Mouse (Mus musculus) limb, embryonic 15.5 days (tissue): Measurements from ENCODE around the gene Dlg2. TPM values are rescaled to one million over a fixed set of nuclear protein-coding genes. Genes with fewer than 3 reads are reported as not detected.

Source experiments
- ATAC-seq: fragments of 200-750 bp; cut with Nextera tagmentation; 2 replicates; pipeline ENCODE4 v1.8.0; 2017; ENCODE audit warnings: low read depth, moderate TSS enrichment; ENCODE audit not compliant: insufficient number of reproducible peaks, low FRiP score, low TSS enrichment
- H3K27ac ChIP-seq: fragments of 300-500 bp; sonication (generic); 2 replicates; pipeline ENCODE4 v1.5.1; 2015; ENCODE audit warnings: moderate library complexity, mild to moderate bottlenecking, inconsistent platforms
- H3K27me3 ChIP-seq: fragments of 300-500 bp; sonication (generic); 2 replicates; pipeline ENCODE4 v1.6.1; 2015; ENCODE audit warnings: inconsistent platforms
- H3K36me3 ChIP-seq: fragments of 300-500 bp; sonication (generic); 2 replicates; pipeline ENCODE4 v1.6.1; 2015; ENCODE audit warnings: inconsistent platforms
- H3K4me1 ChIP-seq: fragments of 300-500 bp; sonication (generic); 2 replicates; pipeline ENCODE4 v1.6.1; 2015; ENCODE audit warnings: inconsistent platforms
- H3K4me2 ChIP-seq: fragments of 300-500 bp; sonication (generic); 2 replicates; pipeline ENCODE4 v1.6.1; 2015; ENCODE audit warnings: mild to moderate bottlenecking, inconsistent platforms
- H3K4me3 ChIP-seq: fragments of 300-500 bp; sonication (generic); 2 replicates; pipeline ENCODE4 v1.5.1; 2015; ENCODE audit warnings: mild to moderate bottlenecking, inconsistent platforms
- H3K9ac ChIP-seq: fragments of 300-500 bp; sonication (generic); 2 replicates; pipeline ENCODE4 v1.6.1; 2015; ENCODE audit warnings: inconsistent platforms
- H3K9me3 ChIP-seq: fragments of 300-500 bp; sonication (generic); 2 replicates; pipeline ENCODE4 v1.6.1; 2016; ENCODE audit warnings: inconsistent platforms
- WGBS: fragments of 180-500 bp; shearing (Covaris S2); methylation state at CpG from one replicate; pipeline ENCODE4 v1.1.7; 2015; 5-methylcytosine and 5-hydroxymethylcytosine counted together
- polyA plus RNA-seq: library from polyadenylated mRNA; unstranded; fragments of >200 nt; fragmentation: Nextera tagmentation; extraction: Ambion mirVana; gene quantifications from 2 replicates; pipeline ENCODE4 v1.2.1, GENCODE M21; 2015

Dlg2 gene
- polyA plus RNA-seq, 1 experiment from 2014 or later, result 7.6 TPM

GRCm38 (mm10) chr7:91862806-91863531, 1386.5 kb downstream of the Dlg2 start:
- H3K27me3 ChIP-seq, result no peaks in the 10 kb centered on the region
- H3K4me2 ChIP-seq, result no peak overlapping the region
- no peaks in the 10 kb centered on the region for H3K9me3 ChIP-seq
- no peak overlapping the region for H3K4me3 ChIP-seq
- ATAC-seq, result no peak
- no peak overlapping the region for H3K27ac ChIP-seq
- H3K4me1 ChIP-seq, result no peaks in the 10 kb centered on the region
- H3K36me3 ChIP-seq, result no peaks in the 10 kb centered on the region
- H3K9ac ChIP-seq, result no peak overlapping the region
- 49% methylated on average over 5 of the region's 5 CpGs for WGBS

GRCm38 (mm10) chr7:91868919-91869318, 1392.4 kb downstream of the Dlg2 start:
- H3K4me3 ChIP-seq, result no peak overlapping the region
- H3K36me3 ChIP-seq, result no peaks in the 10 kb centered on the region
- H3K9me3 ChIP-seq, result no peaks in the 10 kb centered on the region
- no peak overlapping the region for H3K27ac ChIP-seq
- no peak for ATAC-seq
- WGBS, result 65% methylated on average over 1 of the region's 1 CpGs
- H3K27me3 ChIP-seq, result no peaks in the 10 kb centered on the region
- H3K4me1 ChIP-seq, result no peaks in the 10 kb centered on the region
- no peak overlapping the region for H3K4me2 ChIP-seq
- no peak overlapping the region for H3K9ac ChIP-seq

- Histone ChIP-seq H3K9ac (no peak overlapping the region), H3K27me3 (no peaks in the 10 kb centered on the region), H3K36me3 (no peaks in the 10 kb centered on the region), H3K4me3 (no peak overlapping the region), H3K4me1 (no peaks in the 10 kb centered on the region), H3K9me3 (no peaks in the 10 kb centered on the region), H3K4me2 (no peak overlapping the region), H3K27ac (no peak overlapping the region)
- 67% methylated on average over 1 of the region's 1 CpGs for WGBS
- ATAC-seq, result no peak
These were observed 1400.4 kb downstream of the Dlg2 start for GRCm38 (mm10) chr7:91876831-91877230.

GRCm38 (mm10) chr7:91877804-91878203, 1401.3 kb downstream of the Dlg2 start:
- no peak overlapping the region for H3K27ac ChIP-seq
- no peaks in the 10 kb centered on the region for H3K9me3 ChIP-seq
- H3K4me1 ChIP-seq, result no peaks in the 10 kb centered on the region
- no peak overlapping the region for H3K9ac ChIP-seq
- ATAC-seq, result no peak
- no peak overlapping the region for H3K4me2 ChIP-seq
- H3K27me3 ChIP-seq, result no peaks in the 10 kb centered on the region
- 86% methylated on average over 2 of the region's 2 CpGs for WGBS
- no peaks in the 10 kb centered on the region for H3K36me3 ChIP-seq
- H3K4me3 ChIP-seq, result no peak overlapping the region

- Histone ChIP-seq H3K36me3 (no peaks in the 10 kb centered on the region), H3K9me3 (no peaks in the 10 kb centered on the region), H3K4me1 (no peaks in the 10 kb centered on the region), H3K9ac (no peak overlapping the region), H3K4me2 (no peak overlapping the region), H3K27me3 (no peaks in the 10 kb centered on the region), H3K27ac (no peak overlapping the region), H3K4me3 (no peak overlapping the region)
- no peak for ATAC-seq
- 77% methylated on average over 10 of the region's 10 CpGs for WGBS
These were observed 1409.9 kb downstream of the Dlg2 start for GRCm38 (mm10) chr7:91886336-91886735.

- 72% methylated on average over 8 of the region's 8 CpGs for WGBS
- Histone ChIP-seq H3K9ac (no peak overlapping the region), H3K9me3 (no peaks in the 10 kb centered on the region), H3K4me1 (no peaks in the 10 kb centered on the region), H3K27me3 (no peaks in the 10 kb centered on the region), H3K4me2 (no peak overlapping the region), H3K4me3 (no peak overlapping the region), H3K27ac (no peak overlapping the region), H3K36me3 (no peaks in the 10 kb centered on the region)
- ATAC-seq, result no peak
These were observed 1417.5 kb downstream of the Dlg2 start for GRCm38 (mm10) chr7:91893991-91894390.

- Histone ChIP-seq H3K27ac (no peak overlapping the region), H3K36me3 (no peaks in the 10 kb centered on the region), H3K4me2 (no peak overlapping the region), H3K4me1 (no peaks in the 10 kb centered on the region), H3K27me3 (no peaks in the 10 kb centered on the region), H3K9me3 (no peaks in the 10 kb centered on the region), H3K4me3 (no peak overlapping the region), H3K9ac (no peak overlapping the region)
- 16% methylated on average over 2 of the region's 2 CpGs for WGBS
- ATAC-seq, result no peak
These were observed 1420.5 kb downstream of the Dlg2 start for GRCm38 (mm10) chr7:91896935-91897334.

GRCm38 (mm10) chr7:91897509-91897908, 1421.0 kb downstream of the Dlg2 start:
- 64% methylated on average over 2 of the region's 2 CpGs for WGBS

GRCm38 (mm10) chr7:91902503-91902902, 1426.0 kb downstream of the Dlg2 start:
- H3K4me2 ChIP-seq, result no peak overlapping the region
- 57% methylated on average over 2 of the region's 2 CpGs for WGBS
- no peaks in the 10 kb centered on the region for H3K9me3 ChIP-seq
- no peaks in the 10 kb centered on the region for H3K36me3 ChIP-seq
- no peak overlapping the region for H3K9ac ChIP-seq
- H3K4me1 ChIP-seq, result no peaks in the 10 kb centered on the region
- ATAC-seq, result no peak
- no peaks in the 10 kb centered on the region for H3K27me3 ChIP-seq
- H3K4me3 ChIP-seq, result no peak overlapping the region
- H3K27ac ChIP-seq, result no peak overlapping the region

More at GRCm38 (mm10) chr7:91897509-91897908, 1421.0 kb downstream of the Dlg2 start:
- ATAC-seq, result no peak
- Histone ChIP-seq H3K4me1 (no peaks in the 10 kb centered on the region), H3K4me2 (no peak overlapping the region), H3K9ac (no peak overlapping the region), H3K27ac (no peak overlapping the region), H3K27me3 (no peaks in the 10 kb centered on the region), H3K36me3 (no peaks in the 10 kb centered on the region), H3K9me3 (no peaks in the 10 kb centered on the region), H3K4me3 (no peak overlapping the region)

- Histone ChIP-seq H3K4me1 (no peaks in the 10 kb centered on the region), H3K4me2 (no peak overlapping the region), H3K27me3 (no peaks in the 10 kb centered on the region), H3K4me3 (no peak overlapping the region), H3K27ac (no peak overlapping the region), H3K36me3 (no peaks in the 10 kb centered on the region), H3K9ac (no peak overlapping the region), H3K9me3 (no peaks in the 10 kb centered on the region)
- WGBS, result 79% methylated on average over 3 of the region's 3 CpGs
- ATAC-seq, result no peak
These were observed 1440.3 kb downstream of the Dlg2 start for GRCm38 (mm10) chr7:91916809-91917208.

GRCm38 (mm10) chr7:91919099-91919498, 1442.6 kb downstream of the Dlg2 start:
- Histone ChIP-seq H3K9ac (no peak overlapping the region), H3K9me3 (no peaks in the 10 kb centered on the region), H3K36me3 (no peaks in the 10 kb centered on the region), H3K4me1 (no peaks in the 10 kb centered on the region), H3K4me2 (no peak overlapping the region), H3K27ac (no peak overlapping the region), H3K27me3 (no peaks in the 10 kb centered on the region), H3K4me3 (no peak overlapping the region)
- no peak for ATAC-seq
- 74% methylated on average over 3 of the region's 3 CpGs for WGBS

- Histone ChIP-seq H3K4me2 (no peak overlapping the region), H3K27me3 (no peaks in the 10 kb centered on the region), H3K9ac (no peak overlapping the region), H3K4me1 (no peaks in the 10 kb centered on the region), H3K9me3 (no peaks in the 10 kb centered on the region), H3K27ac (no peak overlapping the region), H3K4me3 (no peak overlapping the region), H3K36me3 (no peaks in the 10 kb centered on the region)
- WGBS, result 73% methylated on average over 3 of the region's 3 CpGs
- no peak for ATAC-seq
These were observed 1443.3 kb downstream of the Dlg2 start for GRCm38 (mm10) chr7:91919738-91920137.
